Mouse (Mus musculus): ENCODE results near the gene Fes.

The Fes gene

DNA sequence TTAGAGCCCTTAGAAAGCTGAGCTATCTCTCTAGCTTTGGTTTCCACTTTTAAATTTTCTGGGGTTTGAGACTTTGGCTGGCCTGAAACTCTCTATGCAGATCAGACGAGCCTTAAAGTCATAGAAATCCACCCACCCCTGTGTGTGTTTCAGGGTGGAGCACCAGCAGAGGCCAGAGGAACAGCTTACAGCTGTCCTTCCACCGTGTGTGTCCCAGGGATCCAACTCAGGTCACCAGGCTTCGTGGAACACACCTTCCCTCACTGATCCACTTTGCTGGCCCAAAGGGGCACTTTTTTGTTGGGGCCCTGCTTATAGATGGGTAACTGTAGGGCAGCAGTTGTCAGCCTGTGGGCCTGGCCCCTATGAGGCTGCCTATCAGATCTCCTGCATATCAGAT is 13.5 kb downstream of the Fes start:
- no peak for DNase-seq (ENCODE audit: low spot score)

DNA sequence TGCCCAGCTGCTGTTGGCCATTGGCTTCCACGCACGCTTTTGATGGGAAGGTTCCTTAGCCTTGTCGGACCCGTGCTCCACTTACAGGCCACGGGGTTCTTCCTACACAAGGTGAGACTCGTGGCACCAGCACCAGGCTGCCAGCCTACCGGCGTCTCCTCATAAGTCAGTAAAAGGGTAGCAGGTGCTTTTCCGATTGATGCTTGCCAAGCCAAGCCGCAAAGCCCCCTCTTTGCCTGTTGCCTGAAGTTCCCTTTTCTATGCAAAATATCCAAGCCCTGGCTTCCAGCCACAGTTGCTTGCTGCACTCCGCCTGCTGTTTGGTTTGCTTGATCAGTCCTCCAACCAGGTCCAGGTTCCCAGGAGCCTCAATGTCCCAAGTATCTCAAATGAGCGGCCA is 13.9 kb downstream of the Fes start:
- no peak for DNase-seq (ENCODE audit: low spot score)

DNA sequence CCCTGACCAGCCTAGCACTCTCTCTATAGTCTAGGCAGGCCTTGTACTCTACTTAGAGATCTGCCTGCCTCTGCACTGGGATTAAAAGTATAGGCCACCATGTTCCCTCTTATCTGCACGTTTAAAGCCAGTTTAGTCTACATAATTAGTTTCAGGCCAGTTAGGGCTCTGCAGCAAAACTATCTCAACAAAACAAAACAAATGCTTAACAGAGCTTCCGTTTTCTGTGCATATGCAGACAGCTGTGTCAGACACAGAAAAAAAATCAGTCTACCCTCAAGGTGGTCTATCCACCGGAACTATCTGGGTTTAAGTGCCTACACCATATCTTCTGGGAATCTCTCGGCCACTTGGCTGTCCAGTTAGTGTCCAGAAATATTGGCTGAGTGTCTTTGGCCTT is 14.4 kb downstream of the Fes start:
- no peak for DNase-seq (ENCODE audit: low spot score)

DNA sequence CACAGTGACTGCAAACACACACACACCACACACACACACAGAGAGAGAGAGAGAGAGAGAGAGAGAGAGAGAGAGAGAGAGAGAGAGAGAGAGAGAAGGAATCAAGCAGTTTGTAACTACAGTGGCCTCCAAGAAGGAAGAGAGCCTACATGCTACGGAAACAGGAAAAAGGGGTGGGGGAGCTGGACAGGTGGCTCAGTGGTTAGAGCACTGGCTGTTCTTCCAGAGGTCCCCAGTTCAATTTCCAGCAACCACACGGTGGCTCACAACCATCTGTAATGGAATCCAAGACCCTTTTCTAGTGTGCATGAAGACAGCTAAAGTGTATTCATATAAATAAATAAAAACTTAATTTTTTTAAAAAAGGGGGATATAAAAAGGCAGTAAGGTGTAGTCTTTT is 15.1 kb downstream of the Fes start:
- no peak for DNase-seq (ENCODE audit: low spot score)

DNA sequence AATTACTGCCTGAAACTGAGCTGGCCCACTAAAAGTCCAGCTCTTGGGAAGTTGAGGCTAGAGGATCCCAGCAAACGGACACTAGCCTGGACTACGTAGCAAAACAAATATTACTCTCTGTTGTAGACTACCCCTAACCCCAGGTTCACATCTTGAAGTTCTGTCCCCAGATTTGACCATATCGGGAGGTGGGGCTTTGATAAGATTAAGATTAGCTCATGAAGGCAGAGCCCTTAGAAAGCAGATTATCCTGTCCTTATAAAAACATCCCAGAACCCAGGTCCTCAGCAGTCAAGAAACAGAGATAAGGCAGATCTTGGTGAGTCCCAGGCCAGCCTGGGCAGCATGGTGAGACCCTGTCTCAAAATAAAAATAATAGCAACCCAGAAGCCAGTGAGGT is 15.6 kb downstream of the Fes start:
- no peak for DNase-seq (ENCODE audit: low spot score)

DNA sequence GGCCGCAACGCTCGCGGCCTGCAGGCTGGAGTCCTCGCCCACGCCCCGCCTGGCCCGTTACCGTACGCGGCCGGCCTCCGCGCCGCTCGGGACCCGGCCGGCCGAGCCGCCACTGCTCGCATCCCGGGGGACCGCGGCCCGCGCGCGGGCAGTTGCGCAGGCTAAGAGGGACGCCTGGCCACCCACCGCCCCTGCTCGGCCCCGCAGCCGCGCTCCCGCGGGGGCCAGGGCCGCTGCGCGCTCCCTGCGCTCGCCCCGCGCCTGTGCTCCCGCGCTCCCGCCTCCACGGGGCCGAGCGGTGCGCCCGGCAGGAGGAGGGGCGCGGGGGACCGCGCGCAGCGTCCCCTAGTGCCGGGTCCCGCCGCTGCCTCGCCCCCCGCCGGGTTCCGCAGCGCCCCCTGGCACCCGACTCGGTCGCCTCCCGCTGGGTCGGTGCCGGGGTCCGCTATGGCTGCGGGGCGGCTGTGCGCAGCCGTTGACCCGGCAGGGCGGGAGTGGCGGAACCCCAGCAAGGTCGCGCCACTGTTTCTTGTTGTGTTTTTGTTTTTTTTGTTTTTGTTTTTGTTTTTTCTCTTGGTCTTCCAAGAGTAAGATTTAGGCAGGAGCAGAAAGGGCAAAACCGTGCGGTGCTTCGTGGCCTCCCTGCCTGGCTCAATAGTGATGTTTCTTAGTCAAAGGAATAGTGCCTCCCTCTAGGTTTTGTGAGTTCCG is 16.6 kb downstream of the Fes start, which contains the start of gene Man2a2:
TSS of gene Man2a2 (minus strand) at position 335 of the 711 bp plus-strand sequence.
- peak; percentile 66 for DNase-seq (ENCODE audit: low spot score)

DNA sequence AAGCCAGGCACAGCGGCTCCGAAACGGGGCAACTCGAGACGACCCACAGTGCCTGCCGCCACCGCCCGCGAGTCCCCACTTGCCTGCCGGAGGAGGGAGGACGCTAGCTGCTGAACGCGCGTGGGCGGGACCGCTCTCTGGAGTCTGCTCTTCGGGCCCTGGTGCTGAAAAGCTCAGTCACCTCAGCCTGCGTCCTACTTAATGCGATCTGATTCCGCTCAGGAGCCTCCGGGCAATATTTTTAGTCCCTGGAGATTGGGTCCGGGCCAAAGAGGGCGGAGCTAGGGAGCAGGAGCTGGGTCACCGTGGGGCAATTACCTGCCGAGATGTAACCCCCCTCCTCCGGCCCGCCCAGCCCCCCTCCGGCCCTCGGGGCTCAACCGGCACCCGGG is 17.1 kb downstream of the Fes start:
- peak; percentile 84 for DNase-seq (ENCODE audit: low spot score)

DNA sequence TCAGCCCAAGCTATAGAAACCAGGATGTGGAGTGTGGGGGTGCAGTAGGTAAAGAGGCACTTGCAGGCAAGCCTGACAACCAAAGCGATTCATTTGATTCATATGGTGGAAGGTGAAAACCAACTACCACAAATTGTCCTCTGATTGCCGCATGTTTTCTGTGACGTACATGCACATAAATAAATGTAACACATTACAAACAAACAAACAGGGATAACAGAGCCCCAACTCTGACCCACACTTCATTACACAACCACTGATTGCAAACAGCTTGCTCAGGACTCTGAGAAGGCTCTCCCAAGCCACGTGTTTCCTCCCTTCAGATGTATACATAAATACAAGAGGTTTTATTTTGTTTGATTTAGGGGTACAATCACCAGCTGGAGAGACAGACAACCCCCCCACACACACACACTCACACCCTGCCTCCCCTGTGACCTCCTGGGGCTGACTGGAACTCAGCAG is 17.7 kb downstream of the Fes start:
- DNase-seq (ENCODE audit: low spot score), result no peak

DNA sequence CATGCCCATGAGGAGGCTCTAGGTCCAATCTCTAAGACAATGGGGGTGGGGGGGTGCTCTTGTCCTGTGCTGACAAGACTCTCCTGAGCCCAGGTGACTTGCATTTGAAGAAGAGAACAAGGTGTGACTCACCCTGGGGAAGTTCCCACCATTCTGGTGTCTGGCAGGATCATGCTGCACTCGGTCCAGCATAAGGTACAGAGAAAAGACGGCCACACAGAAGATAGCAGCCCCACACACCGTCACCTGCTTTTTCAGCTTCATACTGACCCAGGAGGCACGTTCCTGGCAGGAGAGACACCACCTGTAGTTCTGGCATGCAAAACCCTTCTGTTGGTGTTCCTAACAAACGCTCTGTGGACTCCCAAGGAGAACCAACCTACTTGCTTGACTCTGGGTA is 18.3 kb downstream of the Fes start:
- no peak for DNase-seq (ENCODE audit: low spot score)

DNA sequence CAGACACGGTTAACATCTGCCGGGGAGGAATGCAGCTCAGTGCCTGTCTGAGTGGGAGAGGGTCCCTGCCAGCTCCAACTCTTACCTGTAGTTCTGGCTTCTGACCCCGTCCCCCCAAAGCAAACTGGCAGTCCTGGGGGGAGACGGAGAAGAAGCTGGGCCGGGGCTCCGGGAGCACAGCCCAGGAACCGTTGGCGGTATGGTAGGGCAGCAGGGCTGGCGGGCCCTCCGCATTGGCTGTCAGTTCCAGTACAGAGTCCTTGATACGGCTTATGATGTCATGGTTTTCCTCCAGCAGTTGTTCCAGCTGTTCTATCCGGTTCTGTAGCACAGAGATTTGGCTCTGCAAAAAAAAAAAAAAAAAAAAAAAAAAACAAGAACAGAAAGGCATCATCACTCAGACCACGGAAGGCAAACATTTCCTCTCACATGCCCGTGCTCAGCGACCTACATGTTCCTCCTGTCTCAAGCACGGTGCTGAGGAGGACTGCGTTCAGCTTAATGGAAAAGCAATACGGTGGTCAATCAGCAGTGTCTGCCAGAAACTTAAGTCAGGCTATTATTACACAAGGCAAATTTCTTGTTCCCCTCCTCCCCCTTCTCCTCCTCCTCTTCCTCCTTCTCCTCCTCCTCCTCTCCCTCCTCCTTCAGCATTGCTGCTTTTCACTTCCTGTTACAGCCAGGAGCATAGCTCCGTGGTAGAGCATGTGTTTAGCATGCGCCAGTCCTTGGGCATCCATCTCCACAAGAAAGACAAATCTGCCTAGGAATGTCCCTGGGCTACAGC is 18.9 kb downstream of the Fes start:
- no peak for DNase-seq (ENCODE audit: low spot score)

DNA sequence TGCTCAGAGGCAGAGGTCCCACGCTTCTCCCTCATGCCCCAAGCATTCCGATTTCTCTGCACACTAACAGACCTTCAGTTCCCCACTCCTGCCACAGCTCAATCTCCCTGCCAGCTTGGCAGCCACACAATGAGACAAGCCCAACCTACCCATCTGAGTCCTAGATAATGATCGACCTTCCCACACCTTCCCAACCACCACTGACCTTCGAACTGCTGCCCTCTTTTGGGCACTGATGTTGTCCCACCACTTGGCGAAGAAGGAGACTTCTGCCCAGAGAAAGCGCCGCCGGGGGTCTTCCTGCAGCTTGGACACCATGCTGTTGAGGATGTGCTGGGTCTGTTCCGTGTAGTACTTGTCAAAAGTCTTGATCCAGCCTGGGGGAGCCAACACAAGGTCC is 19.7 kb downstream of the Fes start:
- DNase-seq (ENCODE audit: low spot score), result no peak

DNA sequence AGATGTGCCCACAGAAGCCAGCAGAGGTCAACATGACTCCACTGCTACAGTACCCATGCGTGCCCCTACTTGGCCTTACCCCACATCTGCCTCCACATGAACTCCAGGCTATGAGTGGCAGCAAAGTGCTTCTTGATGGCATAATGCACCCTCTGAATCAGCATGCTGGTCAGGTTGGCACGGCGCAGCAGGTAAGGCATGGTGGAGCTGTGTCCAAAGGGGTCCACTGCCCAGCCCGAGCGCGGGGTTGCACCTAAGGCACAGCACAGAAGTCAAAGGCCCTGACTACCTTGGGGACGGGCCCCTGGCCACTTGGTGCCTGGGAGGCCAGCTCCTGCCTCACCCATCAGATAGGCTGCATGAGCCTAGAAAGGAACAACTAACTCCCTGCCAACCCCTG is 20.5 kb downstream of the Fes start:
- DNase-seq (ENCODE audit: low spot score), result no peak

DNA sequence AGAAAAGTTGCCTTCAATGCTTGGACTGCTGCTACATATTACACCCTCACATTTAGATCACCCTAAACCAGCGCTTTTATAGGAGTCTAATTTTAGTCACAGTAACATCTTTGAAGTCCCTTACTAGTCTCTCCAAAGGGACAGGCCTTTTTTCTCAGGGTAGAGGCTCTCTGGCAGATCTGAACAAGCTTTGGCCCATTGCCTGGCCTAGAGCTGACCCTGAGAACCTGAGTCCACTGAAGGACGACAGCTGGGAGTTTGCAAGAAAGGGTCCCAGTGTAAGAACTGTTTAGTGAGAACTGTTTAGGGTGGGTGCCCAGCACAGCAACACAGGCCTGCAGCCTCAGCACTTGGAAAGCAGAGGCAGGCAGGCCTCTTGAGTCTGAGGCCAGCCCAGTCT is 22.0 kb downstream of the Fes start:
- no peak for DNase-seq (ENCODE audit: low spot score)

DNA sequence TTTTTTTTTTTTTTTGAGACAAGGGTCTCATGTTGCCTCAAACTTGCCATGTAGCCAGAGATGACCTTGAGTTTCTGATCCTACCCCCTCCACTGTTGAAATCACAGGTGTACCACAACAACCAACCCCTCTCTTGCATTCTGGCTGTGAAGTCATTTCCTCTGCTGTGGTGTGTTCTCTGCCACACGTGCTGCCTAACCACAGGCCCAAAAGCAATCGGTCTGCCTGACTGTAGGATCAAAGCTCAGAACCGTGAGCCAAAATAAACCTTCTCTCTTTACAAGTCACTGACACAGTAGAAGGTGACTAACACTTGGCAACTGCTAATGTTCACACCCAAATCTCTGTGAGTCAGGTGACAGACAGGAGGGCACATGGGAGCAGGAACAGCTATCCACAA is 27.3 kb downstream of the Fes start:
- no peak for DNase-seq (ENCODE audit: low spot score)

DNA sequence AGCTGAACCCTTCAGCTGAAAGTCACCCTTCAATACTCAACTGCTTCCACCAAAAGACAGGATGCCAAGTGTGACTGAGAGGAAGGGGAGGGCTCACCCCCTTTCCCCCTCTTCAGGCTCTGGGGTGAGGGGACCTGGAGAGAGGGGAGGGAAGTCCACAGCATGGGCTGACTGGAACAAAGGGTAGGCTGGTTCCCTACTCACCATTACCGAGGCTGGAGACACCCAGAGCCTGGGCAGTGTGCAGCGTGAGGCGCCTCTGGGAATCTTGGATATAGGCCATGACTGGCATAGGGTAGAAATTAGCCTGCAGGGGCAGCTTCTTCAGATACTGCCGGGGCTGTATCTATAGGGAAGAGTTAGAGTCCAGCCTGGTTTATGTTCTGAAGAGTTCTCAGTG is 29.7 kb downstream of the Fes start:
- DNase-seq (ENCODE audit: low spot score), result no peak

DNA sequence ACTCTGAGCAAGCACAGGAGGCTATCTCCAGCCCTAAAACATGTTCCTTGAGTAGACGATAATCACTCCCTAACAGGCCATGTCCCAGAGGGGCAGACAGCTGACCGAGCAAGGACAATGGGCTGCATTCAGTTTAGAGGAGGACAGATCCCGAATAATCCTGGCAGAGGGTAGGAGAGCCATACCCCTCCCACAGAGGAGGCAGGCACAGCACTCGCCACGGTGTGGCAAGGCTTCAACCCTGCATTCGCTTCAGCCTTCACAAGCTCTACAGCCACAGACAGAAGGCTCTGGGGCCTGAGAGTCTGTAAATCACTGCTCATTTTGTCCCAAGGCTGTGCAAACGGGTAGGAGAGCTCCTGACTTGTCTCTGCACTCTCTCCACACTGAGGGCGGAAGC is 30.6 kb downstream of the Fes start:
- no peak for DNase-seq (ENCODE audit: low spot score)

DNA sequence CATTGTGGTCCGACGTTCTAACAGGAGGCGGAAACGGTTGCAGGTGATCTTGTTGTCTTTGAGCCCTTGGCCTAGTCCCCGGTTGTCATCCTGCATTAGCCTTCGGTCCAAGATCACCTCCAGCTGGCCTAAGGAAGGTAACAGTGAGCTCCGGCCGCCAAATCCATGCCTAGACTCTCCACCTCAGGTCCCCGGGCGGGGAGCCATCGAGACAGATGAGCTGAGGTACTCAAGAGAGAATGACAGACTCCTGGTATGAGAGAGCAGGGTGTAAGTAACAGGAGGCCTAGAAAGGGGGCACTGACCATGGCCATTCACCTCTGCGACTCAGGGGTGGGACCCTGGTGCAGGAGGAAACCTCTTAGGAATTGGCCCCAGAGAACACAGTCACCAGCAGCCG is 31.4 kb downstream of the Fes start:
- DNase-seq (ENCODE audit: low spot score), result no peak

DNA sequence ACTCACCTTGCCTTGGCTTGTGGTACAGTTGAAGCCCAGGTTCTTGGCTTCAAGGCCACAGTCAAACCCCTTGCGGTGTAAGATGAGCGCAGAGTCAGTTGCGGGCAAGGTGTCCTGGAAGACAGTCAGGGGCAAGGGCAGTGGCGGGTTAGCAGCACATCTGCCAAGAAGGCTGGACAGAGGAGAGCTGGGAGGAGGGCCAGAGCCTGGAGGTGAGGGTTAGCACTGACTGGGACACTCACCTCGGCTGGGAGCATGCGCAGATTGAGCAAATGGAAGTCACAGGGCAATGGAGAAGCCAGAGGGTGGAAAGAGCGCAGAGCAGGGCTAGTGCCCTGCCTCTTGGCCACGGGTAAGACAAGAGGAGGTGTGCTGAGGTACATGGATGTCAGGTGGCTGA is 34.8 kb downstream of the Fes start:
- DNase-seq (ENCODE audit: low spot score), result no peak

DNA sequence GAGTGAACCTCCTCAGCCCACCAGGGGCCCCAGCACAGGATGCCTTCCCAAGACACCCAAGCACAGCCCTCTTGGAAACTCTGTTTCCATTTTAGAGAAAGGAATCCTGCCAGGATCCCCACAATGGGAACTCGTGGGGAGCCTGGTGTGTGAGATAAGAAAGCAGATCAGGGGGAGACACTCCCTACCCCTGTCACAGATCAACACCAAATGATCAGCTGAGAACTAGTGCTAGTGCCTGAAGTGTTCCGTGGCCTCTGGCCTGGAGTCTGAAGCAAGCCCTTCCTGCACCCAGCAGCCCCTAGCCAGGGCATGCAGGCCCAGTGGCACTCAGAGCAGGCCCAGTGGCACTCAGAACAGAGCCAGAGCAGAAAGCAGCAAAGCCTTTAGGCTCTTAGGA is 36.9 kb downstream of the Fes start:
- no peak for DNase-seq (ENCODE audit: low spot score)

DNA sequence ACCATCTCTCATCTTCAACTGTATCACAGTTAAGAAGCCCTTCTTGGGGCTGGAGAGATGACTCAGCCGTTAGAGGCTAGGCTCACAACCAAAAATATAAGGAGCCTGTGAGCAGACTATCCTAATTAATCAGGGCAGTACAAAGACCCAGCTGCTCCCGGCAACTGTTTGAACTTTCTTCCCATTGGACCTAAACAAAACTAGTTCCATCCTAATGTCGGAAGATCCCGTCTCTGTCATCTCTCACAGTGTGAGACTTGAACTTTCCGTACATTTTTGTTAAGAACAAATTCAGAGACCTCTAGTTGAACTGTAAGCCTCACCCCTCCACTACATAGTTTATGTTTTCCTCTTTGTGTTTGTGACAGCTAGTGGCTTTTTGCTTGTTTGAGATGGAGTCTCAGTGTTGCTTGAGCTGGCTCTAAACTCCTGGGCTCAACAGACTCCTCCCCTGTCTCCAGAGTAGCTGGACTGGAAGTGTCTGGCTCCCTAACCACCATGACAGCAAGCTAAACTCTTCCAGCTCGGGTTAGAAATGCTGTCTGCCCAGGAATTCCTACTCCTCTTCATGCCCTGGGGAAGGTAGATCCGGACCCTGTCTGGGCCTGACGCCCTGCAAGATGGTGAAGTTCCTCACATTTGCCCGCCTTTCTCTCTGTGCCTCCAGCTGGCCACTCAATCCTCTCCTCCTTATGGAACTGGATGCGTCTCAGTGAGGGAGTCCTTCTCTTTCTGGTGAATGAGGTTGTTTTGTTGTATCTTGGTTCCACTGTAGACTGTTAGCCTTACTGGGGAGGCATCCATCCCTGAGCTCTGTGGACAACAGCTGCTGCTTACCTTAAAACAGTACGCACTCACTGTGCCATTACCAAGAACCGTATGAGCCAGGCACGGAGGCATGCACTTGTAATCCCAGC is 39.8 kb downstream of the Fes start:
- DNase-seq (ENCODE audit: low spot score), result no peak

DNA sequence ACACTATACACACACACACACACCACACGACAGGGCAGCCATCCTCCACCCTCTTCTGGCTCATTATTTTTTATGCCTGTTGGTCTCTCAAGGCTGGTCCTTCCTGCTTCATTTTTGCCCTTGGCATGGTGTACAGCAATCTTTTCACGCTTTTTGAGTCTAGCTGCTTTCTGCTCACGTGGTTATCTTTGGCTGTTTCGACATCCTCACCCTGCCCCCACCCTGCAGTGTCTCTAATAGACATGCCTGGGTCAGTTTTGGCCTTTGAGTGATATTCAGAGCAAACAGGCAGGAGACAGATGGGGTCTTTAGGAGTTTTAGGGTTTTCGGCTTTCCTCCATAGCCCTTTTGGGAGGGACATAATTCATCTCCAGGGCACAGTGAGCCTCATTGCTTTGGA is 40.9 kb downstream of the Fes start:
- DNase-seq (ENCODE audit: low spot score), result no peak

DNA sequence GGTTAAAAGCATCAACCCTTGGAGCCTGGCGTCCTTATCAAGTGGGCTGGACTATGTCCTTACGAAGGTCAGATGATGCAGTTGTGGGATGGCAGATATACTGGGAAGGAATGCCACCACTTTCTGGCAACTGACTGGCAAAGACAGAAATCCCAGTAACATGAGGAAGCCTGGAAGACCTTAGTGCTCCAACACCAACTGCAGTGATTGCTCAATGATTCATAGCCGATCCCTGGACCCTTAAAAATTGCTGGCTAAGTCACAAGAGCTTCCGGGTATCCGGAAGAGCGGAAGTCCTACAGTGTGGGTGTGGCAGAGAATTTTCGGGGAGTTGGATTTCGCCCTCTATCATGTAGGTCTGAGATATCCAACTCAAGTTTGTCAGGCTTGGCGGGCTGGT is 41.6 kb downstream of the Fes start:
- DNase-seq (ENCODE audit: low spot score), result no peak
